Mouse (Mus musculus) R1 (cell line): ENCODE results near the gene Gm10490.
"Not testable (repeated sequence)": the region's sequence is repeated elsewhere in the genome, so short reads cannot be mapped to it uniquely, and the experiment has no call there.

ENCODE experiments used
- DNase-seq: peaks from one replicate; pipeline ENCODE4 v3.0.0-alpha.2; 2018; ENCODE audit warnings: low read depth, low spot score

Gm10490 gene

DNA sequence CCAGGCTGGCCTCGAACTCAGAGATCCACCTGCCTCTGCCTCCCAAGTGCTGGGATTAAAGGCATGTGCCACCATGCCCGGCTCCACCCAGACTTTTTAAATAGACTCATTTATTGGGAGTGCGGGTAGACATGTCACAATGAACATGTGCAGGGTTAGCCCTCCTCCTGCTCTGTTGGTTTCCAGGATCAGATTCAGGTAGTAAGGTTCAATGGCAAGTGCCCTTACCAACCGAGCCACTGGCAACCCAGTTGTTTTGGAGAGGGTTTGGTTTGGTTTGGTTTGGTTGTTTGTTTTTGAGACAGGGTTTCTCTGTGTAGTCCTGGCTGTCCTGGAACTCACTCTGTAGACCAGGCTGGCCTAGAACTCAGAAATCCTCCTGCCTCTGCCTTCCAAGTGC lies at the start of gene Gm10490:
Gm10490 (plus strand) TSS at position 301 of the 400 bp plus-strand sequence.
- not testable (repeated sequence) for DNase-seq

DNA sequence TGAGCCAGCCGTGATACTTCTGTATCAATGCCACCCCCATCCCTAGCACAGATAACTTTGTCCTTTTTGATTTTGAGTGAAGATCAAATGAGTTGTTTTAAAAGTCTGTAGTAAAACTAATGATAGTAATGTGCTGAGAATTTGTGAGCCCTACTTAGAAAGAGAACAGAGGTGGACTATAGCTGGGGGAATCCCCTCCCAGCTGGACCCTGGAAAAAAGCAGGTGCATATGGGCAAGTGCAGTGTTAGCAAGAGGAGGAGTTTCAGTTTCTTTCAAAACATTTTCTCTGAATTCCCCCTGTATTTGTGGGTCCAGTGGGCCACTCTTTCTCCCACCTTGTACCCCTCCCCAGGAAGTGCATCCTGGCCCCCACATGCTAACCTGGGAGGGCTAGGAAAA lies 46.2 kb upstream of the Gm10490 start:
- DNase-seq: no peak

DNA sequence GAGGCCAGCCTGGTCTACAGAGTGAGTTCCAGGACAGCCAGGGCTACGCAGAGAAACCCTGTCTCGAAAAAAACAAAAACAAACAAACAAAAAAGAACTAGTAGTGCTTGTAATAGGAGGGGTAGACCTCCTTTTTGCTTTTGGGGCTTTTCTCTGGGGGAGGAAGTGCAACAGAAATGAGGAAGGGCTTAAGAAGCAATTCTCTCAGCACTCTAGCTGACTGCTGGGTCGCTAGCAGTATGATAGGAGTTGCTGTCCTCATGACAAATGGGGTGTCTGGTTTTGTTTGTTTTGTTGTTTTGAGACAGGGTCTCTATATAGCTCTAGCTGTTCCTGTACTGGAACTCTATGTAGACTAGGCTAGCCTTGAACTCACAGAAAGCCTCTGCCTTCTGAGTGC lies 44.8 kb upstream of the Gm10490 start:
- DNase-seq: no peak

DNA sequence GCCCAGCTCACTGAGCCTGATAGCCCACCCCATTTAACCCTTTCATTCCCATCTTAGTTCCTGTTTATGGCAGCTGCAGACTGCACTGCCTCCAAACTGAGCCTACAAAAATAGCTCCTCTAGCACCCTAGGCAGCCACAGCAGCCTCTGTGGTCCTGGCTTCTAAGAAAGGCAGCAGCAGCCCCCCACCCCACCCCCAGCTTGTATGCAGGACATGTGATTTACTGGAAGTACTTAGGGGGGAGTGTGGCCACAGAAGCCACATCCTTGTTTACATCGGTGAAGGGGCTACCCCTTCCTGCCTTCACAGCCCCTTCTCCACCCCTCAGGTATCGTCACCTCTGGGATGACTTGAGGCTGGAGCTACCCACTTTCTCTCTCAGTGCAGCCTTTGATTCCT lies 44.0 kb upstream of the Gm10490 start:
- DNase-seq: no peak

DNA sequence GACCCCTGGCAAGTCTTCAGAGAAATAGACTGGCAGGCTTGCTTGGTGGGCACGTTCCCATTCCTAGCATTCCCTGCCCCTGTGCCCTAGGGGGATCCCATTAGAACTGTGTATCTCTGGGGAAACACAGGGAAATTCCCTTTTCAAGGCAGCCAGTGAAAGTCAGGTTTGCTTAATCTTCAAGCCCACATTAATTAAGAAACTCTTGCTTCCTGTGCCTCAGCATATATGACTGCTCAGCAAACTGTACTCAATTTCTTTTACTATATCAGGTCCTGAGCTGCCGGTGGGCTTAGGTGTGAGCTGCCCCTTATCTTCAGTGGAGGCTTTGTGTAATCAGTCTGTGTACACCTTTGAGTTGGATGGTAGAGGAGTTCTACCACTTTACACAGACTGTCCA lies 43.6 kb upstream of the Gm10490 start:
- DNase-seq: no peak

DNA sequence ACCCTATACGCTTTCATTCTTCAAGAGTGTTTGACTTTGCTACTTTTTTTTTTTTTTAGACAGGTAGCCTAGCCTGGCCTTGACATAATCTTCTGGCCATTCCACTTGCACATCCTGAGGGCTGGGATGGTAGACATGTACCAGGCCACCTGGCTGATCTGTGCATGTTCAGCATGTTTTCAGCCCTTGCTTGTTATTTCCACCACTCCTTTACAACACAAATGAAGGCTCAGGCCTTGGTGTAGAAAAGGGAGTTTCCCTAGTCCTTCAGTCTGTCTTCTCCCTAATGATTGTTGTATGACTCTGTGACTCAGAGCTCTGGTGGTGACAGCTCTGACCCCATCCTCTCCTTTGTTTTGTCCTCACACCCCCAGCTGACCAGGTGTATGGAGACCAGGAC lies 42.2 kb upstream of the Gm10490 start:
- DNase-seq: no peak

DNA sequence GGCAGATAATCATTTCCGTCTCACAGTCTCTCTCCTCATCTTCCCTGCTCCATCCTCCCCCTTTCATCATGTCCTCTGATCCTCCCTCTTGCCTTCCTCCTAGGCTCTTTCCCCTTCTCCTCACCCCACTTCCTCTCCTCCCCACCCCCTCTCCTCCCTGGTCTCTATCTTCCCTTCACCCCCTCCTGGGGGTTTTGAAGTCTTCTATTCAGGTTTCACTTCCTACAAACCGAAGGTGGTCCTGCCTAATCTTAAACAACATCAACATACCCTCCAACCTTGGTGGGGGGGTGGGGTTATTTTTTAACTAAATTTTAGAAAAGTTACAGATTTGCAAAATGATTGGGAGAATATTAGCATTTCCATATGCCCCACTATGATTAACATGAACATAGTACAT lies 40.8 kb upstream of the Gm10490 start:
- peak; percentile 35 for DNase-seq

DNA sequence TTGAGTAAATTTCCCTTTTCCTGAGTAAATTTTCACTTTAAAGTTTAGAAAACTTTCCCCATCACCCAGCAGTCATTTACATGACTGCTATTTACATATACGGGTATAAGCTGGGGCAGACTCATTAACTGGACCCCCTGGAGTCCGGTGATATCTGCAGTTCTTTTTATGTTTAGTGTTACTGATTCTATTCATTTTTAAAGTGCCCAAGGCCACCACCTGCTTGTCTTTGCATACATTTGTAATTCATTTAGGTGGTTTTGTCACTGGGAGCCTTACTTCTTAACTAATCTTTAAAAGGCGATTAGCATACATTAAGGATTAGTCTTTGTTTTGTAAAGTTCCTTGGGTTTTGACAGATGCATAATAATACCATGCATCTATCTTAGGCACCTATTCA lies 39.5 kb upstream of the Gm10490 start:
- peak; percentile 82 for DNase-seq

DNA sequence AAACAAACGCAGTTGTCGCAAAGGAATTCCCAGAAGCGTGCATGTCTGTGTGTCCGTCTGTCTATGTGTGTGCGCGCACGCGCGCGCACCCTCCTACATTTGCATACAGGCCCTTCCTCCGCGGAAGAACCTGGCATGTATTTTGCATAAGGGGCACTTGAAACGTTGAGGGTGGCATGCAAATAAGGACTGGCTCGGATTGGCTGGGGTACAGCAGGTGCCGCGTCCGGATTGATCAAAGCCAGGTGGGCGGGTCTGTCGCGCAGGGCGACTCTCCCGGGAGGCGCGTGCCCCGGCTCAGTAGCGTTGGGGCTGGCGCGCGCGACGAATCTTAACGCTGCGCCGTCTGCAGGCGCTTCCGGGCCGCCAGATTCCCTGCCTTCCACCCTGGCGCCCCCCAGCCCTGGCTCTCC lies 31.3 kb upstream of the Gm10490 start, which contains the start of gene Pim2:
Pim2 (plus strand) TSS at position 256 of the 413 bp plus-strand sequence.
- DNase-seq: peak; percentile 94

DNA sequence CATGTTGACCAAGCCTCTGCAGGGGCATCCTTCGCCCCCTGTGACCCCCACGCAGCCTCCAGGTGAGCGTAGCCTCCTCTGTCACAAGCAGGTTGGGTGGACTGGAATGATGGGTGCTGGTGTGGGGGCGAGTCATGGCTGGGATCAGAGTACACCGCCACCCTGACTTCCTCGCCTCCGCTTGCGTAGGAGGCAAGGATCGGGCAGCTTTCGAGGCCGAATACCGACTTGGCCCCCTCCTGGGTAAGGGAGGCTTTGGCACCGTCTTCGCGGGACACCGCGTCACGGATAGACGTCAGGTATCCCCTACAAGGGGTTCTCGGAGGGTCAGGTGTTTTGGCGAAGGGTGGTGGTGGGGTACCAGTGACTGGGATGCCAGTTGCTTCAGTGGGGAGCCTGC lies 30.8 kb upstream of the Gm10490 start:
- DNase-seq: no peak

DNA sequence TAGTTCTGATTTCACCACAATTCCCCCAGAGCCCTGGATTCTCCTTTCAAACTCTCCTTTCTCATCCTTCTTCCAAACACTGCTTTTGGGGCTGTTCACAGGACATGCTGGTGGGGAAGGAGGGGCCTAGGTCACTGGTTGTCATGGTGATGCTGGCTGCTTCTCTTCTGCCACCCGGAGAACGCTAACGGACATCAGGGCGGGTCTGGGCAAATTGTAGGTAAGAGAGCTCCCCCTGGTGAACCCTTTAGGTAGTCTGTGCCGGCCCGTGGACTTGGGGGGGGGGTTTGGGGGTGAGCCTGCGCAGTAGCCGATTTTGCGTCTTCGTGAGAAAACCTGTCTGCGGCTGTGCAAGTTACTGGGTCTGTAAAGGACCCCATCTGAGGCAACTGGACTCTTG lies 29.5 kb upstream of the Gm10490 start:
- DNase-seq: peak; percentile 93

DNA sequence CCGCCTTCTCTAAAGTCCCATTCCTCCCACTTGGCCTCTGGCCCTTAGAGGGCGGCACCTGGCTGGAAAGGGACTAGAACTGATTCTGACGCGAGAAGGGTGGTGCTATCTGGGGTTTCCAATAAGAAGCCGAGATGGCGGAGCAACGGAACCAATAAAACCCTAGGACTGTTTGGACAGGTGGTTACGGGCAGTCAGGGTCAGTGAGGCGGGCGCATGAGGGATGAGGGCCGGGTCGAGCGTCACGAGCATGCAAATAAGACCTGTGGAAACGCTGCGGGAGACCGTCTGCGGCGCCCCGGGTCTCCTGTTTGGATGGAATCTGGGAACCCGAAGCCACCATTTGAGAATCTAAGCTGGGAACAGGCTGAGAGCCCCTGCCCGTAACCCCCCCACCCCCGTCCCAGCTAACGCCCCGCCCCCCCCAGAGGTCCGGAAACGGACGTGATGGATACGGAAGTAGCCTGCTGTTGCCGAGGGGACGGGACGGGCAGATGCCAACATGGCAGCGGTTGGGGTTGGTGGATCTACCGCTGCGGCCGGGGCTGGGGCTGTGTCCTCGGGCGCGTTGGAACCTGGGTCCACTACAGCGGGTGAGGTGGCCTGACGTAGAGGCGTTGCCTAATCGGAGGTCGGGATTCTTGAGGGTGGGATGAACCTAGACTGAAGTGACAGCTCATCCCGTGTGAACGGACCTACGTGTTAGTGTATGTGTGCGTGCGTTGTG lies 25.3 kb upstream of the Gm10490 start, which contains the start of gene Slc35a2:
Slc35a2 (plus strand) TSS at position 188 of the 727 bp plus-strand sequence.
- peak; percentile 94 for DNase-seq

DNA sequence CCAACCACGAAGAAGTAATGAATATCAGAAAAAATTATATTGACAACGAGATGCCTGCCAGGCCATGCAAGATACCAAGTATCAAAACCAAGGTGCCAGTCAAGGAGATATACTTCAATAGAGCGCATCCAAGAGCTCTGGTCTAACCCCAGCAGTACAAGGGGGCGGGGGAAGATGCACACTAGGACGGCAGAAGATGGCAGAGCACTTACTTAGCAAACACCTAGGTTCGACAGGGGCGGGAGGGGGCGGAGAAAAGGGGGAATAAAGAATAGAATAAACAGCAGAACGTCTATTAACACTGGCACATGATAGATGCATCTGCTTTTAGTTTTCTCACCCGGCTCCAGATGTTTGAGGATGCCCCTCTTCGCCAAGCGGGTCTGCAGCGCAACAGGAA lies 11.1 kb upstream of the Gm10490 start:
- peak; percentile 20 for DNase-seq

DNA sequence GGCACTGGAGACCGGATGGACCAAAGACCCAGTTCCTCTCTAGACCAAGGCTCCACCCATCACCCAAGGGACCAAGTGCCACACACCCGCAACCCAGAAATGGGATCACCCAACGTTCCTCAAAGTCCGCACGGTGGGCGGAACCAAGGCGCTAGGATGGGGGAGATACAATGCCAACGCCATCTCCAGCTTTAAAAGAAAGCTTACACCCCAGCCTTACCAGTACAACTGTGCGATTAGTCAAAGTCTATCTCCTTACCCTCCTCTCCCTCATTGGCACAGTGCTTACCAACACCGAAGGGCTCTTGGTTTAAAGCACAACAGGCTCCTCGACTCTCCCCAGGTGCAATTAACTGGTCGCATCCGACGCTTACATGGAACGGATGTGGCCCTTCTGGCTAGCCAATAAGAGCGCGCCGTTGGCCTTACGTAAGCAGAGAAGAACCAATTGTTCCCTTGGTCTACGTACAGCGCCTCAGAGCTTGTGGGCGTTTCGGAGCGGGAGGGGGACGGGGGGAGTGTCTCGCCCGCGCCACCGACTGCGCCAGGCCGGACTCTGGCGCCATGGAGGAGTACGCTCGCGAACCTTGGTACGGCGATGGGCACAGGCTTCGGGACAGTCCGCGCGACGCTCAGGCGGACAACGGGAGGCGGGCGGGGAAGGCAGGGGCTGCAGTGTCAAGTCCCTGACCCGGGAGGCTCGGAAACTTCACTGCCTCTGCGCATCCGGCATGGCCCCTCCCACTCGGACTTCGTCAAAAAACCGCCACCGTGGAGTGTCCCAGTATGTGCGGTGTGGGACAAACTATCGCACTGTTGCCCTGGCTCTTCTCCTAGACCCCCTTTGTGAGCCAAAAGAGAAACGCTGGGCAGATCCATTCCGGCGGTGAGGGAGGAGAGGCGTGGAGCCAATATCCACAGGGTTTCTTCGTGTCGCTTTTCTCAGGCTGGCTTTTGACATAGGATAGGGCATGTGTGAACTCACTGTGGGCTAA lies 10.2 kb upstream of the Gm10490 start, which contains the start of the genes Pqbp1 and Timm17b:
Pqbp1 (minus strand) TSS at position 390 of the 995 bp plus-strand sequence.
Timm17b (plus strand) TSS at position 478 of the 995 bp plus-strand sequence.
- peak; percentile 98 for DNase-seq

DNA sequence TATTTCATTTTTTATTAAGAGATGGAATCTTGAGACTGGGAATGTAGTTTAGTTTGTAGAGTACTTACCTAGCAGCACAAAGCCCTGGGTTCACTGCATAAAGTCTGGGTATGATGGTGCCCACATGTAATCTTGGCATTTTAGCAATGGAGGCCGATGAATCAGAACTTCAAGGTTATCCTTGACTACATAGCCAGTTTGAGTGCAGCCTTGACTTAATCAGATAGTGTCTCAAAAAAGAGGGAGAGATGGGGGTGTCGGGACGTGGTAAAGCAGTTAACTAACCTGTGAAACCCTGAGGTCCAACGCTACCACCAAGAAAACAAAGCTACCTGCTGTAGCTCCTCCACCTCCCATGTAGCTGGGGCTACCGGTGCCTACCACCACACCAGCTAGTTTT lies 4.9 kb upstream of the Gm10490 start:
- DNase-seq: no peak

DNA sequence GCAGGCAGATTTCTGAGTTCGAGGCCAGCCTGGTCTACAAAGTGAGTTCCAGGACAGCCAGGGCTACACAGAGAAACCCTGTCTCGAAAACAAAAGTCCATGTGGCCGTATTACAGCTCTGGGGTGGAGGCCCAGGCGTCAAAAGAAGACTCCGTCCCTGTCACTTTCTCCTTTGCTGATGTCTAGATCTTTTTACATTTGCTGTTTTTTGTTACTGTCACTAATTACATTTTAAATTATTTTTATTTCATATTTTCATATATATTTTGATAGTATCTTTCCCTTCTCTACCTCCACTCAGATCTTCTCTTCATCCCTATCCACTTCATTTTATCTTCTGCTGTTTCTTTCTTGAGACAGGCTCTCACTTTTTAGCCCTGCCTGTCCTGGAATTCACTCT lies 1.6 kb upstream of the Gm10490 start, which contains the start of gene Gm10491:
Gm10491 (minus strand) TSS at position 101 of the 400 bp plus-strand sequence.
- no peak for DNase-seq

DNA sequence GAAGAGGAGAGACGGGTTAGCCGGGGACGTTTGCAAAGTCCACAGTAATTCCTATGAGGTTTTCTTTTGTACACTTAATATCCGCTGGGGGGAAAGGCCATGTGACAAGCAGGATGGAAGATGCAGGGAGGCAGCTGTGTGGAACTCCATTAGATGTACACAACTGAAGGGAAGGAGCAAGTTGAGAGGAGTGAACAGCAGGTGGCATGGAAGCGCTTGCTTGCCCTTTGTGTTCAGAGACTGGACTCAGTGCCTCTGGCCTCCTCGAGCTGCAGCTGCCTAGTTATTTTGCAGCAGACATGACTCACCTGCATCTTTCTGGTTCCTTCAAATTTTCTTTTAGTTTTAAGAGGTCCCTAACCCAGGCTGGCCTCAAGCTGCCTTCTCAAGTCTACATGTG lies 1.1 kb downstream of the Gm10490 start:
- peak; percentile 50 for DNase-seq

DNA sequence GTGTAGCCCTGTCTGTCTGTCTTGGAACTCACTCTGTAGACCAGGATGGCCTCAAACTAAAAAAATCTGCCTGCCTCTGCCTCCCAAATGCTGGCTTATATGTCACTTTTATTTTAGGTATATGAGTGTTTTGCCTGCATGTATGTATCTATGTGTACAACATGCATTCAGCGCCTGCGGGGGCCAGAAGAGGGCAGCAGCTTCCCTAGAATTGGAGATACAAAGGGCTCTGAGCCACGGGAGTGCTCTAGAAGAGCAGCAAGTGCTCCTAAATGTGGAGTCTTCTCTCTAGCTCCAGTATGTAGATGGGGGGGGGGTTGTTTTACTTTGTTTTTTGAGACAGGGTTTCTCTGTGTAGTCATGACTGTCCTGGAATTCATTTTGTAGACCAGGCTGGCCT lies 6.3 kb downstream of the Gm10490 start:
- DNase-seq: peak; percentile 19

DNA sequence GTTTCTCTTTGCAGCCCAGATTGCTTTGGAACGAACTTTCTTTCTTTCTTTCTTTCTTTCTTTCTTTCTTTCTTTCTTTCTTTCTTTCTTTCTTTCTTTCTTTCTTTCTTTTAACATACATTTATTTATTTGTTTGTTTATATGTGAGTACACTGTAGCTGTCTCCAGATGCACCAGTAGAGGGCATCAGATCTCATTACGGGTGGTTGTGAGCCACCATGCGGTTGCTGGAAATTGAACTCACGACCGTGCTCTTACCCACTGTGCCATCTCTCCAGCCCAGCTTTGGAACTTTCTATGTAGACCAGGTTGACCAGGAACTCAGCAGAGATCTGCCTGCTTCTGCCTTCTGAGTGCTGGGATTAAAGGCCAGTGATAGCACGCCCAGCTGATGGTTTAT lies 8.6 kb downstream of the Gm10490 start:
- peak; percentile 28 for DNase-seq

DNA sequence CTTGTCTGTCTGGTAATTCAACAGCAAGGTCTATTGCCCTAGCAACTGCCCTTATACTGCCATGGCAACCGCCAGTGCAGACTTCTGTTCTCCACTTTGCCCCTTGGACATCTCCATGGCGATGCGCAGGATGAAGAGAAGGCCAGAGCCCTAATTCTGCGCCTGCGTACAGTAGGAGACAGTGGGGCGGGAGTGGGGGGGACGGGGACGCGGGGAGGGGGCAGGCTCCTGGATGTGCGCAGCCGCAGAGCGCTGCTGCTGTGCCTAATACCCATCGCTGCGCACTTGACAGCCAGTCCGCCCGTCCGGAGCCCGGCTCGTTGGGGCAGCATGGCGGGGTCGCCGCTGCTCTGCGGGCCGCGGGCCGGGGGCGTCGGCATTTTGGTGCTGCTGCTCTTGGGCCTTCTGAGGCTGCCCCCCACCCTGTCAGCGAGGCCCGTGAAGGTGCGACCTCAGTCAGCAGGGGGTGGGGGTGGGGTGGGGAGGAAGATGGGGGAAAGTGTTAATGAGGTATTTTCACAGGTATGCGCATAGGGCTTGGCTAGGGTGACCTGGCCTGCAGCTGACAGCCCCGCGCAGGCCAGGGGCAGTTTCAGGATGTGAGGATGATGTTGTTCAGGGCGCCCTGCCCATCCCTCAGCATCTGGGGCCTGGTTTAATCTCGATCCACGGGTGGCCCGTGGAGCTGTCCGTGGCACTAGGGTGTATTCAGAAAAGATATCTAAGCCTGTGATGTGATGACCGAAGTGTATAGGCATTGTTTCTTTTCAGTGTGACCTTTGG lies 10.4 kb downstream of the Gm10490 start, which contains the start of gene Pcsk1n:
Pcsk1n (plus strand) TSS at position 222 of the 783 bp plus-strand sequence.
- DNase-seq: peak; percentile 89

DNA sequence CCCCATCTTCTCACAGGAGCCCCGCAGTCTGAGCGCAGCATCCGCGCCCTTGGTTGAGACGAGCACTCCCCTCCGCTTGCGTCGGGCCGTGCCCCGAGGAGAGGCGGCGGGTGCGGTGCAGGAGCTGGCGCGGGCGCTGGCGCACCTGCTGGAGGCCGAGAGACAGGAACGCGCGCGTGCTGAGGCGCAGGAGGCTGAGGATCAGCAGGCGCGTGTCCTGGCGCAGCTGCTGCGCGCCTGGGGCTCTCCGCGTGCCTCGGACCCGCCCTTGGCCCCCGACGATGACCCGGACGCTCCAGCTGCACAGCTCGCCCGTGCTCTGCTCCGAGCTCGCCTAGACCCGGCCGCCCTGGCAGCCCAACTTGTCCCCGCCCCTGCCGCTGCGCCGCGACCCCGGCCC lies 12.7 kb downstream of the Gm10490 start:
- peak; percentile 36 for DNase-seq
